Mouse (Mus musculus) liver, adult (tissue): Measurements from ENCODE around the gene Hapln2.

Experiments
- GATA4 ChIP-seq: IDR thresholded peaks from 2 replicates; pipeline ENCODE4 v1.6.1; 2014; ENCODE audit warnings: mild to moderate bottlenecking, low read length; ENCODE audit not compliant: insufficient replicate concordance

The Hapln2 gene

DNA sequence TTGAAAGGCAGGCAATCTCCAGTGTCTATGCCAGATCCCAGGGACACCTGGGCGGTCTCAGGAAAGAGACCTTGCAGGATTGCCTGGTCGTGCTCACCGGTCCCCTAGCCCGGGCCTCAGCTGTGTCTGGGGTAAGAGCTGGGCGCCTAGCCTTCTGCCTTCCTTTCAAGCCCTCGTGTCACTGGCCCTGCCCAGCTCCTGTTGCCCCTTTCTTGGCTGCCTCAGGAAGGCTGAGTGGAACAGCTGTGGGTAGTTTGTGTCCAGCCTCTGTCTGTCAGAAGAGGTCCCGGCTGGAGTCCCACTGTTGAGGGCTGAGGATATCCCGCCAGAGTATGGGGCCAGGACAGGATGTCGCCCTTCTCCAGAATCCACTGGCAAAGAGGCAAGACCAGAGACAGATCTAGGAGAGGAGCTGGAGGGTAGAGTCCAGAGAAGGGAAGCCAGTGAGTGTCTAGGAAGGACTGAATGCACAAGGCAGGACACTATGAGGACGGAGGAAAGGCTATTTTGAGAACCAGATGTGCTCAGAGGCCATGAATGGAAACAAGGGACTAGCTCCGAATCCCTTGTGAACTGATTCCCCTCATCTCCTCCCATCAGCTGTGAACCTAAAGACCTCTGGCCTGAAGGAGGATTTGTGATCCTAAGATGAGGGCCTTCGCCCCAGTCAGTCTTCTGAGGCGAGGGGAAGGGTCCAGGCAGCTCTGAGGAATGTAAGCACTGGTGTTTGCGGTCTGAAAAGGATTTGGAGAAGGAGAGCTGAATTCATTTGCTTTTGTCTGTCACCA is 53.6 kb downstream of the Hapln2 start:
- no peak for TF ChIP-seq GATA4

DNA sequence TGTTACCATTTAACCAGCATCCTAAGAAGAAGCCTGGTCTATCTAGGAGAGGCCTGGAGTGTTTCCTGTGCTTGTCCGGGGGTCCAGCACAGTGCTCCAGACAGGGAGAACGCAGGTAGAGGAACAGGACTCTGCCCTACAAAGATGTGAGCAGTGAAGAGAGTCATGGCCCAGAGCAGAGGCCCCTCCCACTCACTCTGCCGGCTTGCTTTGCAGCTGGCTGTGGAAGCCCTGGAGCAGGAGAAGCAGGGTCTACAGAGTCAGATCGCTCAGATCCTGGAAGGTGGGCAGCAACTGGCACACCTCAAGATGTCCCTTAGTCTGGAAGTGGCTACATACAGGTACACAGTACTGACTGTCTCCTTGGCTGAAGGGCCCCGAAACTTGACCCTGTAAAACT is 54.6 kb downstream of the Hapln2 start:
- no peak for TF ChIP-seq GATA4

DNA sequence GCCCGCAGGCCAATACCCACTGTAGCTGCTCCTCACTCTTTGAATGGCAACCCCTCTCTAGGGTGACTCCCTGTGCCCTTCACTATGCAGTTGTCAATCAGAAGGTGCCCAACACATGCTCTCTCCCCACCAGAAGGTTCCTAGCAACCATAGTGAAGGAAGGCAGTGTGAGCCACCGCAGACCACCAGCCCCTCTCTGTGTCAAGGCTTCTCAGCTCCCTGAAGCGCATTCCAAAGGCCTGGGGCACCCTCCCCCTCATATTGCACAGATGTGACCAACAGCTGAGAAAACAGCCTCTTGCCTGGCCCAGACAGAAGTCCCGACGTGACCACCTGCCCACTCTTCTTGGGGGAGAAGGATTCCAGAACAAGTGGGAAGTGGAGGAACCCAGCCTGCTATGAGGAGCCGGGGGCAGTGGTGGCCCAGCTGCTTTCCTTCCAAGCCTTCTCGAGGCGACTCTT is 55.1 kb downstream of the Hapln2 start:
- TF ChIP-seq GATA4, result no peak
